Mouse (Mus musculus): ENCODE data around the gene Tet3.

- TF ChIP-seq CTCF (IDR thresholded peaks at IDR 0.05; ENCODE audit: borderline replicate concordance, extremely low read depth, insufficient read depth, insufficient read length) = no peak
- TF ChIP-seq POLR2A (IDR thresholded peaks at IDR 0.05; ENCODE audit: borderline replicate concordance, extremely low read depth, insufficient read depth, insufficient read length, poor library complexity, severe bottlenecking) = no peak
These were observed 8.2 kb downstream of the Tet3 start for GRCm38 (mm10) chr6:83450451-83451303.
